Mouse (Mus musculus) lung, embryonic 14.5 days (tissue): ENCODE data around the gene Actn2. TPM values are rescaled to one million over a fixed set of nuclear protein-coding genes. Genes with fewer than 3 reads are reported as not detected.

Source experiments
- ATAC-seq: fragments of 200-750 bp; cut with Nextera tagmentation; 2 replicates; pipeline ENCODE4 v1.8.0; 2017; ENCODE audit warnings: mild to moderate bottlenecking, moderate TSS enrichment, moderate library complexity; ENCODE audit not compliant: insufficient read depth
- DNase-seq: peaks from one replicate; pipeline ENCODE4 v3.0.0-alpha.2; 2015
- H3K27ac ChIP-seq: fragments of 300-500 bp; sonication (generic); 2 replicates; pipeline ENCODE4 v1.5.1; 2014; ENCODE audit warnings: low read depth, mild to moderate bottlenecking, moderate library complexity
- H3K27me3 ChIP-seq: fragments of 300-500 bp; sonication (generic); 2 replicates; pipeline ENCODE4 v1.6.1; 2014; ENCODE audit warnings: low read length, control low read depth; ENCODE audit not compliant: insufficient read depth
- H3K36me3 ChIP-seq: fragments of 300-500 bp; sonication (generic); 2 replicates; pipeline ENCODE4 v1.6.1; 2014; ENCODE audit warnings: control low read depth; ENCODE audit not compliant: insufficient read depth
- H3K4me1 ChIP-seq: fragments of 300-500 bp; sonication (generic); 2 replicates; pipeline ENCODE4 v1.6.1; 2014; ENCODE audit warnings: antibody characterized with exemption, control low read depth; ENCODE audit not compliant: insufficient read depth
- H3K4me2 ChIP-seq: fragments of 300-500 bp; sonication (generic); 2 replicates; pipeline ENCODE4 v1.6.1; 2014; ENCODE audit warnings: mild to moderate bottlenecking
- H3K4me3 ChIP-seq: fragments of 300-500 bp; sonication (generic); 2 replicates; pipeline ENCODE4 v1.5.1; 2014; ENCODE audit warnings: low read depth, low read length
- H3K9ac ChIP-seq: fragments of 300-500 bp; sonication (generic); 2 replicates; pipeline ENCODE4 v1.6.1; 2014
- H3K9me3 ChIP-seq: fragments of 300-500 bp; sonication (generic); 2 replicates; pipeline ENCODE4 v1.6.1; 2016; ENCODE audit warnings: low read depth, low read length, control low read depth
- CTCF ChIP-seq: IDR thresholded peaks from 2 replicates; pipeline ENCODE4 v1.5.1; 2016; ENCODE audit warnings: antibody characterized with exemption, low read depth
- WGBS: fragments of 180-500 bp; shearing (Covaris S2); extraction: QIAGEN DNeasy Blood & Tissue Kit; methylation state at CpG from one replicate; pipeline ENCODE4 v1.1.7; 2014; 5-methylcytosine and 5-hydroxymethylcytosine counted together
- polyA plus RNA-seq: library from polyadenylated mRNA; unstranded; fragments of >200 nt; fragmentation: Nextera tagmentation; extraction: Ambion mirVana; gene quantifications from 2 replicates; pipeline ENCODE4 v1.2.1, GENCODE M21; 2014

Gene Actn2
- polyA plus RNA-seq, 1 experiment from 2014 or later = 0.57 TPM

GRCm38 (mm10) chr13:12243991-12244390, 96.6 kb downstream of the Actn2 start:
- Histone ChIP-seq H3K9me3 (no peaks in the 10 kb centered on the region), H3K27me3 (no peaks in the 10 kb centered on the region), H3K36me3 (peaks cover 78% of the 10 kb centered on the region), H3K27ac (no peak overlapping the region), H3K4me2 (no peak overlapping the region), H3K4me1 (no peaks in the 10 kb centered on the region), H3K9ac (no peak overlapping the region), H3K4me3 (no peak overlapping the region)
- no peak for DNase-seq
- no peak for TF ChIP-seq CTCF
- no peak for ATAC-seq
- 79% methylated on average over 4 of the region's 4 CpGs for WGBS

- Histone ChIP-seq H3K27me3 (no peaks in the 10 kb centered on the region), H3K4me2 (no peak overlapping the region), H3K9me3 (no peaks in the 10 kb centered on the region), H3K4me3 (no peak overlapping the region), H3K27ac (no peak overlapping the region), H3K9ac (no peak overlapping the region), H3K4me1 (no peaks in the 10 kb centered on the region), H3K36me3 (peaks cover 57% of the 10 kb centered on the region)
- no peak for TF ChIP-seq CTCF
- ATAC-seq (no peak), DNase-seq (no peak)
- 89% methylated on average over 4 of the region's 4 CpGs for WGBS
These were observed 108.4 kb downstream of the Actn2 start for GRCm38 (mm10) chr13:12232141-12232540.

- 0 out of 2 replicates have a peak overlapping the region, but pooled peaks have one; percentile 4 for H3K27ac ChIP-seq
- no peak overlapping the region for H3K4me3 ChIP-seq
- H3K9ac ChIP-seq = no peak overlapping the region
- H3K4me1 ChIP-seq = no peaks in the 10 kb centered on the region
- H3K27me3 ChIP-seq = no peaks in the 10 kb centered on the region
- WGBS = 64% methylated on average over 4 of the region's 4 CpGs
- H3K36me3 ChIP-seq = peaks cover 69% of the 10 kb centered on the region
- ATAC-seq (no peak), DNase-seq (peak; percentile 6)
- no peak overlapping the region for H3K4me2 ChIP-seq
- H3K9me3 ChIP-seq = no peaks in the 10 kb centered on the region
- TF ChIP-seq CTCF = no peak
These were observed 112.3 kb downstream of the Actn2 start for GRCm38 (mm10) chr13:12228248-12228647.

GRCm38 (mm10) chr13:12227606-12228005, 113.0 kb downstream of the Actn2 start:
- ATAC-seq = peak; percentile 24; the same call in 1 of the 2 replicates
- Histone ChIP-seq H3K9me3 (no peaks in the 10 kb centered on the region), H3K36me3 (peaks cover 64% of the 10 kb centered on the region), H3K9ac (no peak overlapping the region), H3K27me3 (no peaks in the 10 kb centered on the region), H3K4me3 (no peak overlapping the region), H3K4me1 (no peaks in the 10 kb centered on the region), H3K4me2 (no peak overlapping the region), H3K27ac (0 out of 2 replicates have a peak overlapping the region, but pooled peaks have one; percentile 36)
- 63% methylated on average over 5 of the region's 5 CpGs for WGBS
- DNase-seq = peak; percentile 31
- no peak for TF ChIP-seq CTCF

Other genes with a start within 250 kb of the Actn2 start
- gene Ryr2, start 233.8 kb downstream of the Actn2 start, polyA plus RNA-seq = 2.3 TPM in 2 replicates
- gene Mtr, start 82.6 kb downstream of the Actn2 start, polyA plus RNA-seq = 21.3 and 21.9 TPM in 2 replicates
- gene Heatr1, start 54.3 kb upstream of the Actn2 start, polyA plus RNA-seq = 31.3 and 36.2 TPM in 2 replicates
- 20.8 and 25.3 TPM in 2 replicates for gene Lgals8, start 124.2 kb upstream of the Actn2 start, polyA plus RNA-seq
- gene Edaradd, start 179.7 kb upstream of the Actn2 start, polyA plus RNA-seq = 1.2 and 1.9 TPM in 2 replicates
- gene Ero1lb, start 225.1 kb upstream of the Actn2 start, polyA plus RNA-seq = 8.1 and 8.8 TPM in 2 replicates